Mouse (Mus musculus): ENCODE measurements at regions not wholly inside any gene's neighbourhood (a gene's known extent, or its start where the extent isn't known, plus 50 kb on each side); places are given as distances from the start of the nearest gene placed in this dataset.

- DNase-seq = no peak
Measured at GRCm38 (mm10) chr8:12151679-12152078, 126.9 kb upstream of the A230072I06Rik start.

GRCm38 (mm10) chr8:12152825-12153224 is 125.8 kb upstream of the A230072I06Rik start:
- no peak for DNase-seq

GRCm38 (mm10) chr8:12156893-12157292 is 121.7 kb upstream of the A230072I06Rik start:
- no peak for DNase-seq

- no peak for DNase-seq
Measured at GRCm38 (mm10) chr8:12158188-12158587, 120.4 kb upstream of the A230072I06Rik start.

- no peak for DNase-seq
Measured at GRCm38 (mm10) chr8:12162921-12163705, 115.5 kb upstream of the A230072I06Rik start.

- DNase-seq = no peak
Measured at GRCm38 (mm10) chr8:12165487-12166152, 113.0 kb upstream of the A230072I06Rik start.

- no peak for DNase-seq
Measured at GRCm38 (mm10) chr8:12171788-12172187, 106.8 kb upstream of the A230072I06Rik start.

GRCm38 (mm10) chr8:12175496-12175895 is 103.1 kb upstream of the A230072I06Rik start:
- DNase-seq = no peak

GRCm38 (mm10) chr8:12184666-12185065 is 94.0 kb upstream of the A230072I06Rik start:
- DNase-seq = no peak

- DNase-seq = no peak
Measured at GRCm38 (mm10) chr8:12187366-12187765, 91.3 kb upstream of the A230072I06Rik start.

GRCm38 (mm10) chr8:12188451-12188850 is 90.2 kb upstream of the A230072I06Rik start:
- DNase-seq = no peak

GRCm38 (mm10) chr8:12188960-12189359 is 89.7 kb upstream of the A230072I06Rik start:
- DNase-seq = no peak

GRCm38 (mm10) chr8:12192006-12192405 is 86.6 kb upstream of the A230072I06Rik start:
- no peak for DNase-seq

- no peak for DNase-seq
Measured at GRCm38 (mm10) chr8:12205909-12206308, 72.7 kb upstream of the A230072I06Rik start.

- DNase-seq = no peak
Measured at GRCm38 (mm10) chr8:12207412-12207811, 71.2 kb upstream of the A230072I06Rik start.

GRCm38 (mm10) chr8:12213774-12214173 is 64.8 kb upstream of the A230072I06Rik start:
- DNase-seq = no peak

GRCm38 (mm10) chr8:12214205-12215019 is 64.2 kb upstream of the A230072I06Rik start:
- no peak for DNase-seq

GRCm38 (mm10) chr8:12221506-12221905 is 57.1 kb upstream of the A230072I06Rik start:
- no peak for DNase-seq

- DNase-seq = no peak
Measured at GRCm38 (mm10) chr8:12223376-12223775, 55.2 kb upstream of the A230072I06Rik start.
